Mouse (Mus musculus): ENCODE measurements around the gene Zfp142. TPM values are rescaled to one million over a fixed set of nuclear protein-coding genes. Genes with fewer than 3 reads are reported as not detected.

The Zfp142 gene
- polyA plus RNA-seq, 1 experiment from 2014 or later: 7.1 TPM

- no peaks in the 10 kb centered on the region for H3K9me3 ChIP-seq (replicated peaks)
- no peak for ATAC-seq (ENCODE audit: low FRiP score)
- 93% methylated on average over 29 of the region's 29 CpGs for WGBS
- no peak overlapping the region for H3K27ac ChIP-seq (replicated peaks)
- no peak overlapping the region for H3K9ac ChIP-seq (replicated peaks)
- H3K4me2 ChIP-seq: no peak overlapping the region
- peaks cover 93% of the 10 kb centered on the region for H3K36me3 ChIP-seq
- no peak overlapping the region for H3K4me3 ChIP-seq (replicated peaks)
- no peaks in the 10 kb centered on the region for H3K27me3 ChIP-seq (replicated peaks)
- H3K4me1 ChIP-seq: no peaks in the 10 kb centered on the region
These were observed 18.0 kb downstream of the Zfp142 start for GRCm38 (mm10) chr1:74569739-74570719.

- no peak overlapping the region for H3K4me3 ChIP-seq (replicated peaks)
- no peaks in the 10 kb centered on the region for H3K9me3 ChIP-seq (replicated peaks)
- no peaks in the 10 kb centered on the region for H3K4me1 ChIP-seq
- H3K27ac ChIP-seq (replicated peaks): no peak overlapping the region
- WGBS: 69% methylated on average over 6 of the region's 6 CpGs
- no peaks in the 10 kb centered on the region for H3K27me3 ChIP-seq (replicated peaks)
- H3K4me2 ChIP-seq: no peak overlapping the region
- ATAC-seq (ENCODE audit: low FRiP score): no peak
- H3K9ac ChIP-seq (replicated peaks): no peak overlapping the region
- H3K36me3 ChIP-seq: peaks cover 74% of the 10 kb centered on the region
These were observed 22.2 kb downstream of the Zfp142 start for GRCm38 (mm10) chr1:74565834-74566233.

- Histone ChIP-seq H3K36me3 (peaks cover 12% of the 10 kb centered on the region), H3K4me3 (replicated peaks) (no peak overlapping the region), H3K9ac (replicated peaks) (no peak overlapping the region), H3K27me3 (replicated peaks) (no peaks in the 10 kb centered on the region), H3K4me2 (no peak overlapping the region), H3K9me3 (replicated peaks) (no peaks in the 10 kb centered on the region), H3K4me1 (no peaks in the 10 kb centered on the region), H3K27ac (replicated peaks) (no peak overlapping the region)
- ATAC-seq (ENCODE audit: low FRiP score): no peak
- WGBS: 84% methylated on average over 5 of the region's 5 CpGs
These were observed 29.0 kb downstream of the Zfp142 start for GRCm38 (mm10) chr1:74559061-74559460.

GRCm38 (mm10) chr1:74544184-74544583 lies 43.9 kb downstream of the Zfp142 start, which contains the start of gene Usp37:
Gene Usp37 (minus strand): TSS chr1:74544284.
- Histone ChIP-seq H3K27me3 (replicated peaks) (no peaks in the 10 kb centered on the region), H3K9me3 (replicated peaks) (no peaks in the 10 kb centered on the region), H3K4me2 (peak within 1 kb of the TSS; percentile 52), H3K27ac (replicated peaks) (peak within 1 kb of the TSS; percentile 72; the same call in 1 of the 2 replicates), H3K36me3 (no peaks in the 10 kb centered on the region), H3K4me3 (replicated peaks) (peak within 1 kb of the TSS; percentile 24), H3K9ac (replicated peaks) (no peak within 1 kb of the TSS), H3K4me1 (peaks cover 11% of the 10 kb centered on the region)
- 25% methylated on average over 4 of the region's 4 CpGs for WGBS
- ATAC-seq (ENCODE audit: low FRiP score): no peak

- WGBS: 1% methylated on average over 6 of the region's 6 CpGs
- Histone ChIP-seq H3K4me3 (replicated peaks) (peak within 1 kb of the TSS; percentile 24), H3K4me1 (peaks cover 11% of the 10 kb centered on the region), H3K9me3 (replicated peaks) (no peaks in the 10 kb centered on the region), H3K27me3 (replicated peaks) (no peaks in the 10 kb centered on the region), H3K27ac (replicated peaks) (peak within 1 kb of the TSS; percentile 72), H3K9ac (replicated peaks) (peak within 1 kb of the TSS; percentile 34), H3K4me2 (peak within 1 kb of the TSS; percentile 52), H3K36me3 (no peaks in the 10 kb centered on the region)
- peak; percentile 90 for ATAC-seq (ENCODE audit: low FRiP score)
These were observed 45.5 kb downstream of the Zfp142 start, which contains the start of gene Plcd4 for GRCm38 (mm10) chr1:74542451-74542961. Gene Plcd4 (plus strand): TSS chr1:74542888.

- H3K27ac ChIP-seq (replicated peaks): no peak overlapping the region
- H3K4me1 ChIP-seq: peaks cover 11% of the 10 kb centered on the region
- H3K4me3 ChIP-seq (replicated peaks): no peak overlapping the region
- no peak overlapping the region for H3K4me2 ChIP-seq
- H3K9ac ChIP-seq (replicated peaks): no peak overlapping the region
- H3K9me3 ChIP-seq (replicated peaks): no peaks in the 10 kb centered on the region
- ATAC-seq (ENCODE audit: low FRiP score): no peak; the same call in 1 of the 2 replicates
- no peaks in the 10 kb centered on the region for H3K27me3 ChIP-seq (replicated peaks)
- H3K36me3 ChIP-seq: no peaks in the 10 kb centered on the region
These were observed 49.4 kb downstream of the Zfp142 start for GRCm38 (mm10) chr1:74538650-74539049.

- H3K9ac ChIP-seq (replicated peaks): no peak overlapping the region
- H3K4me3 ChIP-seq (replicated peaks): no peak overlapping the region
- no peak overlapping the region for H3K4me2 ChIP-seq
- no peak overlapping the region for H3K27ac ChIP-seq (replicated peaks)
- no peaks in the 10 kb centered on the region for H3K27me3 ChIP-seq (replicated peaks)
- 96% methylated on average over 7 of the region's 7 CpGs for WGBS
- H3K4me1 ChIP-seq: no peaks in the 10 kb centered on the region
- no peak for ATAC-seq (ENCODE audit: low FRiP score)
- peaks cover 83% of the 10 kb centered on the region for H3K36me3 ChIP-seq
- no peaks in the 10 kb centered on the region for H3K9me3 ChIP-seq (replicated peaks)
These were observed 59.5 kb downstream of the Zfp142 start for GRCm38 (mm10) chr1:74528589-74528988.

GRCm38 (mm10) chr1:74524746-74525145 lies 63.3 kb downstream of the Zfp142 start:
- WGBS: 96% methylated on average over 4 of the region's 4 CpGs
- H3K27me3 ChIP-seq (replicated peaks): no peaks in the 10 kb centered on the region
- no peak for ATAC-seq (ENCODE audit: low FRiP score)

GRCm38 (mm10) chr1:74519875-74520274 lies 68.2 kb downstream of the Zfp142 start:
- H3K4me1 ChIP-seq: no peaks in the 10 kb centered on the region
- H3K4me3 ChIP-seq (replicated peaks): no peak overlapping the region
- no peak for ATAC-seq (ENCODE audit: low FRiP score)
- H3K9ac ChIP-seq (replicated peaks): no peak overlapping the region
- H3K4me2 ChIP-seq: no peak overlapping the region
- H3K27ac ChIP-seq (replicated peaks): no peak overlapping the region
- H3K27me3 ChIP-seq (replicated peaks): no peaks in the 10 kb centered on the region
- no peaks in the 10 kb centered on the region for H3K9me3 ChIP-seq (replicated peaks)
- H3K36me3 ChIP-seq: peaks cover 49% of the 10 kb centered on the region

More at GRCm38 (mm10) chr1:74524746-74525145, 63.3 kb downstream of the Zfp142 start:
- no peak overlapping the region for H3K9ac ChIP-seq (replicated peaks)
- no peak overlapping the region for H3K4me3 ChIP-seq (replicated peaks)
- peaks cover 83% of the 10 kb centered on the region for H3K36me3 ChIP-seq
- no peak overlapping the region for H3K4me2 ChIP-seq
- H3K4me1 ChIP-seq: no peaks in the 10 kb centered on the region
- H3K27ac ChIP-seq (replicated peaks): no peak overlapping the region
- H3K9me3 ChIP-seq (replicated peaks): no peaks in the 10 kb centered on the region

Small RNA genes lying within 50 kb of the gene (microRNA-seq; reads per million reads assigned to microRNA genes)
- gene Gm25035: not detected

Other genes with a start within 250 kb of the Zfp142 start
- 1.1 and 1.4 TPM in 2 replicates for gene Catip, start 226.1 kb downstream of the Zfp142 start, polyA plus RNA-seq (2015; fragmentation: Nextera tagmentation; extraction: Ambion mirVana)
- 2.3 and 3.5 TPM in 2 replicates for gene Slc11a1, start 213.1 kb downstream of the Zfp142 start, polyA plus RNA-seq (2015; fragmentation: Nextera tagmentation; extraction: Ambion mirVana)
- 16.8 and 30.2 TPM in 2 replicates for gene Ctdsp1, start 196.7 kb downstream of the Zfp142 start, polyA plus RNA-seq (2015; fragmentation: Nextera tagmentation; extraction: Ambion mirVana)
- 0.33 and 5.9 TPM in 2 replicates for gene Vil1, start 178.9 kb downstream of the Zfp142 start, polyA plus RNA-seq (2015; fragmentation: Nextera tagmentation; extraction: Ambion mirVana)
- gene Cnot9, start 82.2 kb downstream of the Zfp142 start, polyA plus RNA-seq (2015; fragmentation: Nextera tagmentation; extraction: Ambion mirVana): 43.9 and 48.5 TPM in 2 replicates
- 10.1 and 10.8 TPM in 2 replicates for gene Plcd4, start 45.4 kb downstream of the Zfp142 start, polyA plus RNA-seq (2015; fragmentation: Nextera tagmentation; extraction: Ambion mirVana)
- 22.3 and 23.4 TPM in 2 replicates for gene Usp37, start 44.0 kb downstream of the Zfp142 start, polyA plus RNA-seq (2015; fragmentation: Nextera tagmentation; extraction: Ambion mirVana)
- 21.5 and 22.9 TPM in 2 replicates for gene Bcs1l, start within 50 bp of the Zfp142 start, polyA plus RNA-seq (2015; fragmentation: Nextera tagmentation; extraction: Ambion mirVana)
- 46.0 and 47.8 TPM in 2 replicates for gene Rnf25, start 13.2 kb upstream of the Zfp142 start, polyA plus RNA-seq (2015; fragmentation: Nextera tagmentation; extraction: Ambion mirVana)
- 13.4 and 13.9 TPM in 2 replicates for gene Stk36, start 13.2 kb upstream of the Zfp142 start, polyA plus RNA-seq (2015; fragmentation: Nextera tagmentation; extraction: Ambion mirVana)
- 7.7 and 8.9 TPM in 2 replicates for gene Ttll4, start 73.5 kb upstream of the Zfp142 start, polyA plus RNA-seq (2015; fragmentation: Nextera tagmentation; extraction: Ambion mirVana)
- gene Cyp27a1, start 125.3 kb upstream of the Zfp142 start, polyA plus RNA-seq (2015; fragmentation: Nextera tagmentation; extraction: Ambion mirVana): 2.9 and 3.2 TPM in 2 replicates
- 0.17 and 0.40 TPM in 2 replicates for gene Prkag3, start 161.0 kb upstream of the Zfp142 start, polyA plus RNA-seq (2015; fragmentation: Nextera tagmentation; extraction: Ambion mirVana)
- 5.7 and 6.4 TPM in 2 replicates for gene Wnt6, start 183.6 kb upstream of the Zfp142 start, polyA plus RNA-seq (2015; fragmentation: Nextera tagmentation; extraction: Ambion mirVana)
- gene Wnt10a, start 203.3 kb upstream of the Zfp142 start, polyA plus RNA-seq (2015; fragmentation: Nextera tagmentation; extraction: Ambion mirVana): 0.09 and 0.20 TPM in 2 replicates